Mouse (Mus musculus): ENCODE measurements at regions not wholly inside any gene's neighbourhood (a gene's known extent, or its start where the extent isn't known, plus 50 kb on each side); places are given as distances from the start of the nearest gene placed in this dataset.

DNA sequence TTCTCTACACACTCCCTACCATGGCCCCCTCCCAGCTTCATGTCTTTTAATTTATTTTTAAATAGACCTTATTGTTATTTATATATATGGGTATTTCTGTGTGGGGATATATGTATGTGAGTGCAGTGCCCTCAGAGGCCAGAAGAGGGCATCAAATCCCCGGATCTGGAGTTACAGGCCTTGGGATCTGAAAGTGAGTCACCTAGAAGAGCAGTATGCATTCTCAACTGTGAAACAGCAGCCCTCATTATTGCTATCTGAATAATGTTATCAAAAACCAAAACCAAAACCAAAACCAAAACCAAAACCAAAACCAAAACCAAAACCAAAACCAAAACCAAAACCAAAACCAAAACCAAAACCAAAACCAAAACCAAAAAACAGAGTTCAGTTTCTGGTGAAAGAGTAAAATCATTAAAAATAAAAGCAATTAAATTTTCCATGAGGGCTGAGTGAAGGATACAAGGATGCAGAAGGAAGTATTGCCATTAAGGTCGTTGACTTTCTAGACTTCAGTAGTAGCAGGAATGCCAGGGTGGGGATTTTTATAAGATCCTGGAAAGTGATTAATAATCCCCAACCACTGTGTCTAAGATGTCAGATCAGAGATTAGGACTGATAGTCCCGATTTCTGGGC is 299.0 kb downstream of the Brinp2 start:
- TF ChIP-seq CTCF (conservative IDR thresholded peaks at IDR 0.05; ENCODE audit: insufficient read depth, insufficient read length, low read depth, low read length) = no peak
- no peak for TF ChIP-seq POLR2A (IDR thresholded peaks at IDR 0.05; ENCODE audit: low read depth, low read length)

Measured in kidney, adult 2 months (tissue).